Mouse (Mus musculus): ENCODE results near the gene Ednra. TPM values are rescaled to one million over a fixed set of nuclear protein-coding genes. Genes with fewer than 3 reads are reported as not detected.

The Ednra gene
- polyA plus RNA-seq, 1 experiment, result 3.7 TPM

- 21% methylated on average over 1 of the region's 1 CpGs for WGBS
These were observed 73.5 kb downstream of the Ednra start for GRCm38 (mm10) chr8:77650646-77651190.

DNA sequence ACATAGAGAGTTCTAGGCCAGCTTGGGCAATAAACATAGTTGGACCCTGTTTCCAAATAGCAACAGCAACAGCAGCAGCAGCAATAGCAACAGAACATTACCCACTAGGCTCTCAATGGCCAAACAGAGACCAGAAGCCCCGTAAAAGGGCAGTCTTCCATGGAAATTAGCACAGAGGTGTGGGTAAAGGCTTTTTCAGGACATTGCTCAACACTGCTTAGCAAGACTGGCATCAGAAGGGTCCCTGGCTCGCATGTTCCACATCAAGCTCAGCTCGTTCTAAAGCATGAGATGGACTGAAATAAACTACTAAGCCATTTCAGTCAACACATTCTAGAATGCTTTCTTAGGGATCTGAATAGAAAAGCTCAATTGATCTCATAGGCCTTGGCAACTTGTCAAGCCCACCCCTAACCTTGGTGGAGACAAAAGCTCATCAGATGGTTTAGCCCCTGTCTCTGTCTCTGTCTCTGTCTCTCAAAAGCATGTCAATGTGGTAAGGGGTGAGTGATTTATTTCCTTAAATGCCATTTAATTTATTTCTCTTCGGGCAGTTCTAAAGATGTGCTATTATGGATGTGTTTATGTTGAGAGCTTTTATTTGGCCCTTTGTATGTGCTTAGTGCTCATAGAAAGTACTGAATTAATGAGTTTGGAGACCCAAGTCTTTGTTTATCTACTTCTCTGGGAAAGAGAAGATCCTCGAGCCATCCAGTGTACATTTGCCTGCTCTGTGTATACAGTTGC, 84.0 kb downstream of the Ednra start:
- H3K27me3 ChIP-seq (replicated peaks; ENCODE audit: control insufficient read depth, insufficient read depth, low read length), result no peaks in the 10 kb centered on the region
- DNase-seq, result no peak
- H3K4me3 ChIP-seq (ENCODE audit: insufficient read depth, low read depth, low read length), result no peak overlapping the region
- TF ChIP-seq POLR2A (IDR thresholded peaks at IDR 0.05; ENCODE audit: low read depth, low read length) (no peak), CTCF (conservative IDR thresholded peaks at IDR 0.05; ENCODE audit: insufficient read depth, insufficient read length, low read depth, low read length) (no peak)
- H3K36me3 ChIP-seq (ENCODE audit: control insufficient read depth, insufficient read depth, low read length), result no peaks in the 10 kb centered on the region
- no peaks in the 10 kb centered on the region for H3K4me1 ChIP-seq (ENCODE audit: control insufficient read depth, insufficient read depth, low read length)
- no peak overlapping the region for H3K27ac ChIP-seq (ENCODE audit: insufficient read depth, low read depth, low read length)
- 76% methylated on average over 5 of the region's 5 CpGs for WGBS

More at GRCm38 (mm10) chr8:77650646-77651190, 73.5 kb downstream of the Ednra start:
- TF ChIP-seq POLR2A (IDR thresholded peaks at IDR 0.05; ENCODE audit: low read depth, low read length) (no peak), CTCF (conservative IDR thresholded peaks at IDR 0.05; ENCODE audit: insufficient read depth, insufficient read length, low read depth, low read length) (no peak)
- no peak overlapping the region for H3K4me3 ChIP-seq (ENCODE audit: insufficient read depth, low read depth, low read length)
- H3K36me3 ChIP-seq (ENCODE audit: control insufficient read depth, insufficient read depth, low read length), result no peaks in the 10 kb centered on the region
- no peaks in the 10 kb centered on the region for H3K4me1 ChIP-seq (ENCODE audit: control insufficient read depth, insufficient read depth, low read length)
- no peak overlapping the region for H3K27ac ChIP-seq (ENCODE audit: insufficient read depth, low read depth, low read length)
- no peak for DNase-seq
- no peaks in the 10 kb centered on the region for H3K27me3 ChIP-seq (replicated peaks; ENCODE audit: control insufficient read depth, insufficient read depth, low read length)

DNA sequence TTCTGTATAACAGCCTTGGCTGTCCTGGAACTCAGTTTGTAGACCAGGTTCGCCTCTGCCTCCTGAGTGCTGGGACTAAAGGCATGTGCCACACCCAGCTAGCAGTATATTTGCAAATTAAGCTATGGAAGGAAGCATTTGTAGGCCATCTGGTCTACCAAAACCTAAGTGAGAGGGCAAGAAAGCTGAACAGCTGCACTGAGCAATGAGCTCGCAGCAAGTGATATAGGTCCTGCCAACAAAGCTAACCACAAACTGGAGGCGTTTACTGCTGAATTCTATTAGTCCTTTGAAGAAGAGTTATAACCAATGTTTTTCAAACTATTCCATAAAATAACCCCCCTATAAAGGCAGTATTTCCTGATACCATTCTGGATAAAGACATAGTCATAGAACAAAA, 86.7 kb downstream of the Ednra start:
- DNase-seq, result no peak
- Histone ChIP-seq H3K4me3 (ENCODE audit: insufficient read depth, low read depth, low read length) (no peak overlapping the region), H3K27ac (ENCODE audit: insufficient read depth, low read depth, low read length) (no peak overlapping the region), H3K4me1 (ENCODE audit: control insufficient read depth, insufficient read depth, low read length) (no peaks in the 10 kb centered on the region), H3K27me3 (replicated peaks; ENCODE audit: control insufficient read depth, insufficient read depth, low read length) (no peaks in the 10 kb centered on the region), H3K36me3 (ENCODE audit: control insufficient read depth, insufficient read depth, low read length) (no peaks in the 10 kb centered on the region)
- TF ChIP-seq POLR2A (IDR thresholded peaks at IDR 0.05; ENCODE audit: low read depth, low read length) (no peak), CTCF (conservative IDR thresholded peaks at IDR 0.05; ENCODE audit: insufficient read depth, insufficient read length, low read depth, low read length) (no peak)
- WGBS, result 89% methylated on average over 3 of the region's 3 CpGs

DNA sequence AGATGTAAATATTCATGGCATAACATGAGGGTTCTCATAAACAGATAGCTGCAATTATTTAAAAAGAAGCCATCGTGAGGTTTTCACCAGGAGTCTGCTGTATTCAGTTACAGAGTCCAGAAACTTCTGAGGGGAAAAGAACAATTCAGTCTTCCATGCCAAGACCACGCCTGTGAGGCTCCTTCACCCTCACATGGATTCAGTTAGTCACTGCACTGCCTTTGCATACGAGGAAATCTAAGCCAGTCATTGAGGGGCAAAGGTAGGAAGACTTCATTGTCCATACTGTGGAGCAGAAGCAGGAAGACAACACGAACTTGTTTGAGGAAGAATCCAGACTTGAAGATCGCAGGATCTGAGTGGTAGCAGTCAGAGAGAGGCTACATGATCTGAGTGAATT, 90.2 kb downstream of the Ednra start:
- no peak overlapping the region for H3K4me3 ChIP-seq (ENCODE audit: insufficient read depth, low read depth, low read length)
- no peaks in the 10 kb centered on the region for H3K27me3 ChIP-seq (replicated peaks; ENCODE audit: control insufficient read depth, insufficient read depth, low read length)
- DNase-seq, result no peak
- 66% methylated on average over 5 of the region's 5 CpGs for WGBS
- H3K36me3 ChIP-seq (ENCODE audit: control insufficient read depth, insufficient read depth, low read length), result no peaks in the 10 kb centered on the region
- TF ChIP-seq CTCF (conservative IDR thresholded peaks at IDR 0.05; ENCODE audit: insufficient read depth, insufficient read length, low read depth, low read length) (no peak), POLR2A (IDR thresholded peaks at IDR 0.05; ENCODE audit: low read depth, low read length) (no peak)
- H3K27ac ChIP-seq (ENCODE audit: insufficient read depth, low read depth, low read length), result no peak overlapping the region
- H3K4me1 ChIP-seq (ENCODE audit: control insufficient read depth, insufficient read depth, low read length), result no peaks in the 10 kb centered on the region

GRCm38 (mm10) chr8:77633211-77633610, 91.1 kb downstream of the Ednra start:
- TF ChIP-seq CTCF (conservative IDR thresholded peaks at IDR 0.05; ENCODE audit: insufficient read depth, insufficient read length, low read depth, low read length) (no peak), POLR2A (IDR thresholded peaks at IDR 0.05; ENCODE audit: low read depth, low read length) (no peak)
- no peak overlapping the region for H3K4me3 ChIP-seq (ENCODE audit: insufficient read depth, low read depth, low read length)

GRCm38 (mm10) chr8:77630691-77631090, 93.6 kb downstream of the Ednra start:
- 66% methylated on average over 3 of the region's 3 CpGs for WGBS
- H3K4me3 ChIP-seq (ENCODE audit: insufficient read depth, low read depth, low read length), result no peak overlapping the region
- H3K4me1 ChIP-seq (ENCODE audit: control insufficient read depth, insufficient read depth, low read length), result no peaks in the 10 kb centered on the region
- no peaks in the 10 kb centered on the region for H3K27me3 ChIP-seq (replicated peaks; ENCODE audit: control insufficient read depth, insufficient read depth, low read length)
- no peak for TF ChIP-seq CTCF (conservative IDR thresholded peaks at IDR 0.05; ENCODE audit: insufficient read depth, insufficient read length, low read depth, low read length)
- TF ChIP-seq POLR2A (IDR thresholded peaks at IDR 0.05; ENCODE audit: low read depth, low read length), result no peak
- no peaks in the 10 kb centered on the region for H3K36me3 ChIP-seq (ENCODE audit: control insufficient read depth, insufficient read depth, low read length)
- H3K27ac ChIP-seq (ENCODE audit: insufficient read depth, low read depth, low read length), result no peak overlapping the region
- peak; percentile 23 for DNase-seq

More at GRCm38 (mm10) chr8:77633211-77633610, 91.1 kb downstream of the Ednra start:
- H3K36me3 ChIP-seq (ENCODE audit: control insufficient read depth, insufficient read depth, low read length), result no peaks in the 10 kb centered on the region
- no peak overlapping the region for H3K27ac ChIP-seq (ENCODE audit: insufficient read depth, low read depth, low read length)
- no peaks in the 10 kb centered on the region for H3K27me3 ChIP-seq (replicated peaks; ENCODE audit: control insufficient read depth, insufficient read depth, low read length)
- no peak for DNase-seq
- no peaks in the 10 kb centered on the region for H3K4me1 ChIP-seq (ENCODE audit: control insufficient read depth, insufficient read depth, low read length)
- 50% methylated on average over 2 of the region's 2 CpGs for WGBS

DNA sequence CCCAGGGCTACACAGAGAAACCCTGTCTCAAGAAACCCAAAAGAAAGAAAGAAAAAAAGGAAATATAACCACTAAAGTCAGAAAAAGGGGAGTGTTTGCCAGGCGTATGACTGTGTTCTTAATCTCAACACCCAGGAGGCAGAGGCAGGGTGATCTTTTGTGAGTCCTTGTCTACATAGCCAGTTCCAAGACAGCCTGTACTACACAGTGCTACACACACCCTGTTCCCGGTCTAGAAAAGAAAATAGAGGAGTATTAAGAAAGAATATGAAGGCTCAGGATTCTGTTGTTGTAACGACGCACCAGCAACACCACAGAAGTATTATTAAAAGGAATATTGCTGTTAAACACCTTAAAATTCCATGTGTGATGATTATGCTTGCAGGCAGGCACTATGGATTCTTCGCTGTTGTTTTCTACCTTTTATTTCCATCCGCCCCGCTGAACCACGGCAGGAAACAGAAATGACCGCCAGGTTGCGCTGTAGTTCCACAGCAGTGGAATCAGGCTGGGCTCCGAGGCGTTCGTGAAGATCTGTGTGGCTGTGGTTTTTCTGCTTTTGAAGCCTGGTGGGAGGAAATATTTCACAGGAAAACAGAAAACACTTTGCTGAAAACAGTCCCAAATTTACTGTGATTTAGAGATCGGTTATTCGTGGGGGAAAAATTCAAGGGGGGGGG, 94.3 kb downstream of the Ednra start:
- TF ChIP-seq POLR2A (IDR thresholded peaks at IDR 0.05; ENCODE audit: low read depth, low read length) (no peak), CTCF (conservative IDR thresholded peaks at IDR 0.05; ENCODE audit: insufficient read depth, insufficient read length, low read depth, low read length) (peak; percentile 92)
- peak; percentile 77 for DNase-seq
- no peaks in the 10 kb centered on the region for H3K4me1 ChIP-seq (ENCODE audit: control insufficient read depth, insufficient read depth, low read length)
- no peaks in the 10 kb centered on the region for H3K36me3 ChIP-seq (ENCODE audit: control insufficient read depth, insufficient read depth, low read length)
- H3K27me3 ChIP-seq (replicated peaks; ENCODE audit: control insufficient read depth, insufficient read depth, low read length), result no peaks in the 10 kb centered on the region
- no peak overlapping the region for H3K27ac ChIP-seq (ENCODE audit: insufficient read depth, low read depth, low read length)
- 17% methylated on average over 15 of the region's 15 CpGs for WGBS
- H3K4me3 ChIP-seq (ENCODE audit: insufficient read depth, low read depth, low read length), result no peak overlapping the region

All from kidney, adult 2 months (tissue).